Mouse (Mus musculus) cerebellum, adult 2 months (tissue): ENCODE measurements at regions not wholly inside any gene's neighbourhood (a gene's known extent, or its start where the extent isn't known, plus 50 kb on each side); places are given as distances from the start of the nearest gene placed in this dataset.

ENCODE experiments used
- CTCF ChIP-seq: fragments of 200-500 bp; IDR thresholded peaks from 2 replicates; pipeline ENCODE4 v1.5.1; 2011; ENCODE audit warnings: low read depth, mild to moderate bottlenecking, control low read depth, low read length, moderate library complexity, borderline replicate concordance; ENCODE audit not compliant: insufficient read depth
- POLR2A ChIP-seq: fragments of 200-500 bp; IDR thresholded peaks from 2 replicates; pipeline ENCODE4 v1.6.1; 2011; ENCODE audit warnings: low read length, control low read depth, borderline replicate concordance; ENCODE audit not compliant: insufficient read depth

- no peak for TF ChIP-seq CTCF
- no peak for TF ChIP-seq POLR2A
Measured at GRCm38 (mm10) chr11:64592253-64592652, 155.8 kb upstream of the F930015N05Rik start.
